7 mouse cellular contexts compared by ENCODE assay signal in the genomic region with DNA sequence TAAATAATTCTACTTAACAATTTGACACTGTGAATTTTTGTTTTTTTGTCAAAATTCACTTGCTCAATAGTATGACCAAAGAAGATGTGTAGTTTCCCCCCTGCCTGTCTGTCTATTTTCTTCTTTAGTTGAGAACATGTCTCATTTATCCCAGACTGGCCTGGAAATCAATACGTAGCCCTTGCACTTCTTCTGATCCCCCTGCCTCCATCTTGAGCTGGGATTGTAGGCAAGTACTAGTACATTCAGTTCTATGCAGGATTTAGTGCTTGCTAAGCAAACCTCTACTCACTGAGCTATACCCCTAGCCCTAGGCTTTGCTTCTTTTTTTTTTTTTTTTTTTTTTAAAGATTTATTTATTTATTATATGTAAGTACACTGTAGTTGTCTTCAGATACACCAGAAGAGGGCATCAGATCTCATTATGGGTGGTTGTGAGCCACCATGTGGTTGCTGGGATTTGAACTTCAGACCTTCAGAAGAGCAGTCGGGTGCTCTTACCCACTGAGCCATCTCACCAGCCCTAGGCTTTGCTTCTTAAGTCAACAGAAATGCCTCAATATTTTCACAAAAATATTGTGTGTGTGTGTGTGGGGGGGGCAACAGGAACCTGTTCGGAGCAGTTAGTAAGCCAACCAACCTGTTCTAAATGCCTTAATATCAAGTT. TPM values are rescaled to one million over a fixed set of nuclear protein-coding genes. Genes with fewer than 3 reads are reported as not detected.
DNase-seq lines count a peak whose midpoint lies in the region; ATAC-seq and TF ChIP-seq lines count a peak whose summit lies in the region.
"Not testable (repeated sequence)": the region's sequence is repeated elsewhere in the genome, so short reads cannot be mapped to it uniquely, and the experiment has no call there.

No protein-coding gene starts in this region.

- not testable (repeated sequence) for H3K9ac ChIP-seq in embryonic facial prominence, embryonic 11.5 days (replicated peaks; ENCODE audit: low read length); heart, embryonic 16.5 days (ENCODE audit: low read length); intestine, postnatal 0 days (ENCODE audit: low read depth, low read length); limb, embryonic 14.5 days (ENCODE audit: low read depth, low read length, severe bottlenecking); midbrain, embryonic 11.5 days (ENCODE audit: low read length)
- H3K9ac ChIP-seq in forebrain, embryonic 15.5 days (replicated peaks), result peak overlapping the region; percentile 77; the same call in 1 of the 2 replicates
- H3K9ac ChIP-seq in neural tube, embryonic 15.5 days (replicated peaks), result peak overlapping the region; percentile 69; the same call in 1 of the 2 replicates

- WGBS in embryonic facial prominence, embryonic 11.5 days, result 82% methylated on average over 3 of the region's 3 CpGs
- WGBS in forebrain, embryonic 15.5 days, result 81% methylated on average over 3 of the region's 3 CpGs
- WGBS in heart, embryonic 16.5 days, result 83% methylated on average over 3 of the region's 3 CpGs
- 55% methylated on average over 3 of the region's 3 CpGs for WGBS in intestine, postnatal 0 days
- WGBS in limb, embryonic 14.5 days, result 85% methylated on average over 3 of the region's 3 CpGs
- 85% methylated on average over 3 of the region's 3 CpGs for WGBS in midbrain, embryonic 11.5 days
- WGBS in neural tube, embryonic 15.5 days, result 81% methylated on average over 3 of the region's 3 CpGs

- DNase-seq in embryonic facial prominence, embryonic 11.5 days (ENCODE audit: low spot score); limb, embryonic 14.5 days (ENCODE audit: low spot score): not testable (repeated sequence)
- DNase-seq in midbrain, embryonic 11.5 days (ENCODE audit: low spot score, missing footprints), result peak; percentile 2

- H3K4me1 ChIP-seq in embryonic facial prominence, embryonic 11.5 days (ENCODE audit: control insufficient read depth, insufficient read depth, low read length); heart, embryonic 16.5 days (ENCODE audit: control insufficient read depth, insufficient read depth, low read length); intestine, postnatal 0 days (replicated peaks; ENCODE audit: control insufficient read depth, insufficient read depth, low read length); midbrain, embryonic 11.5 days (ENCODE audit: control insufficient read depth, insufficient read depth, low read length): not testable (repeated sequence)
- H3K4me1 ChIP-seq in forebrain, embryonic 15.5 days, result peaks cover 25% of the 10 kb centered on the region
- H3K4me1 ChIP-seq in limb, embryonic 14.5 days (ENCODE audit: control insufficient read depth, insufficient read depth, low read length), result peaks cover 18% of the 10 kb centered on the region
- H3K4me1 ChIP-seq in neural tube, embryonic 15.5 days, result peaks cover 34% of the 10 kb centered on the region

- not testable (repeated sequence) for H3K27ac ChIP-seq in embryonic facial prominence, embryonic 11.5 days (replicated peaks; ENCODE audit: low read depth, low read length); heart, embryonic 16.5 days (ENCODE audit: low read length); intestine, postnatal 0 days (ENCODE audit: low read depth, low read length); limb, embryonic 14.5 days (replicated peaks; ENCODE audit: low read depth, low read length); midbrain, embryonic 11.5 days (ENCODE audit: low read depth, low read length)
- H3K27ac ChIP-seq in forebrain, embryonic 15.5 days (replicated peaks), result 0 out of 2 replicates have a peak overlapping the region, but pooled peaks have one; percentile 81
- peak overlapping the region; percentile 86; the same call in 1 of the 2 replicates for H3K27ac ChIP-seq in neural tube, embryonic 15.5 days (replicated peaks)

- ATAC-seq in embryonic facial prominence, embryonic 11.5 days (replicated peaks; ENCODE audit: insufficient number of reproducible peaks, low FRiP score, low TSS enrichment, low read depth); forebrain, embryonic 15.5 days (replicated peaks); heart, embryonic 16.5 days (replicated peaks; ENCODE audit: extremely low read depth, insufficient read depth, low FRiP score); intestine, postnatal 0 days; limb, embryonic 14.5 days (ENCODE audit: low FRiP score, low read depth); midbrain, embryonic 11.5 days (ENCODE audit: low FRiP score); neural tube, embryonic 15.5 days (ENCODE audit: low FRiP score): not testable (repeated sequence)

- H3K27me3 ChIP-seq in embryonic facial prominence, embryonic 11.5 days (ENCODE audit: control insufficient read depth, insufficient read depth, low read length); forebrain, embryonic 15.5 days; heart, embryonic 16.5 days (ENCODE audit: control insufficient read depth, insufficient read depth, low read length); intestine, postnatal 0 days (replicated peaks; ENCODE audit: control insufficient read depth, insufficient read depth, low read length); limb, embryonic 14.5 days (ENCODE audit: control insufficient read depth, insufficient read depth, low read length); midbrain, embryonic 11.5 days (ENCODE audit: control insufficient read depth, insufficient read depth, low read length); neural tube, embryonic 15.5 days (replicated peaks): not testable (repeated sequence)

- not testable (repeated sequence) for TF ChIP-seq CTCF in intestine, postnatal 0 days (IDR thresholded peaks at IDR 0.05; ENCODE audit: low read depth)

- H3K4me3 ChIP-seq in embryonic facial prominence, embryonic 11.5 days (ENCODE audit: low read depth, low read length); heart, embryonic 16.5 days (ENCODE audit: low read length); intestine, postnatal 0 days (ENCODE audit: low read depth, low read length): not testable (repeated sequence)
- peak overlapping the region; percentile 65 for H3K4me3 ChIP-seq in forebrain, embryonic 15.5 days
- peak overlapping the region; percentile 77 for H3K4me3 ChIP-seq in limb, embryonic 14.5 days (replicated peaks; ENCODE audit: low read length)
- H3K4me3 ChIP-seq in midbrain, embryonic 11.5 days (ENCODE audit: low read depth, low read length), result peak overlapping the region; percentile 73; the same call in 1 of the 2 replicates
- peak overlapping the region; percentile 86 for H3K4me3 ChIP-seq in neural tube, embryonic 15.5 days (replicated peaks)

- not testable (repeated sequence) for H3K9me3 ChIP-seq in embryonic facial prominence, embryonic 11.5 days (replicated peaks; ENCODE audit: control insufficient read depth, low read length); forebrain, embryonic 15.5 days; heart, embryonic 16.5 days (replicated peaks; ENCODE audit: control insufficient read depth, low read length); intestine, postnatal 0 days (ENCODE audit: control insufficient read depth); limb, embryonic 14.5 days (ENCODE audit: control insufficient read depth, low read length); midbrain, embryonic 11.5 days (ENCODE audit: control insufficient read depth, low read length); neural tube, embryonic 15.5 days (replicated peaks)

- not testable (repeated sequence) for TF ChIP-seq POLR2A in limb, embryonic 14.5 days (IDR thresholded peaks at IDR 0.05; ENCODE audit: borderline replicate concordance, extremely low read depth, insufficient read depth, insufficient read length)

- H3K4me2 ChIP-seq in embryonic facial prominence, embryonic 11.5 days (ENCODE audit: low read depth, low read length), result peak overlapping the region; percentile 70; the same call in 1 of the 2 replicates
- peak overlapping the region; percentile 70 for H3K4me2 ChIP-seq in forebrain, embryonic 15.5 days (replicated peaks)
- H3K4me2 ChIP-seq in heart, embryonic 16.5 days (ENCODE audit: low read depth, low read length), result peak overlapping the region; percentile 83; the same call in 1 of the 2 replicates
- H3K4me2 ChIP-seq in intestine, postnatal 0 days (replicated peaks; ENCODE audit: low read depth), result peak overlapping the region; percentile 94
- H3K4me2 ChIP-seq in limb, embryonic 14.5 days (replicated peaks; ENCODE audit: low read depth, low read length, severe bottlenecking), result peak overlapping the region; percentile 84
- peak overlapping the region; percentile 65 for H3K4me2 ChIP-seq in midbrain, embryonic 11.5 days
- peak overlapping the region; percentile 69 for H3K4me2 ChIP-seq in neural tube, embryonic 15.5 days

- H3K36me3 ChIP-seq in embryonic facial prominence, embryonic 11.5 days (replicated peaks; ENCODE audit: control insufficient read depth, insufficient read depth, low read depth, low read length); forebrain, embryonic 15.5 days; heart, embryonic 16.5 days (ENCODE audit: control insufficient read depth, insufficient read depth); intestine, postnatal 0 days (ENCODE audit: control insufficient read depth, insufficient read depth); limb, embryonic 14.5 days (ENCODE audit: control insufficient read depth, insufficient read depth, low read length); midbrain, embryonic 11.5 days (ENCODE audit: control insufficient read depth, insufficient read depth, low read length); neural tube, embryonic 15.5 days: not testable (repeated sequence)

RNA-seq across cellular contexts. Expression of a gene that starts 1.7 kb away (rescaled TPM):
- polyA plus RNA-seq in embryonic facial prominence, embryonic 11.5 days (2014; fragmentation: Nextera tagmentation; extraction: Ambion mirVana), result 122 and 130 TPM in 2 replicates
- polyA plus RNA-seq in forebrain, embryonic 15.5 days (2015; fragmentation: Nextera tagmentation; extraction: Ambion mirVana), result 238 and 241 TPM in 2 replicates
- polyA plus RNA-seq in heart, embryonic 16.5 days (2015; fragmentation: Nextera tagmentation; extraction: Ambion mirVana), result 95.6 and 101 TPM in 2 replicates
- 21.1 and 25.6 TPM in 2 replicates for polyA plus RNA-seq in intestine, postnatal 0 days (2015; fragmentation: Nextera tagmentation; extraction: Ambion mirVana)
- 93.0 and 120 TPM in 2 replicates for polyA plus RNA-seq in limb, embryonic 14.5 days (2012; rRNA removed)
- polyA plus RNA-seq in limb, embryonic 14.5 days (2014; fragmentation: Nextera tagmentation; extraction: Ambion mirVana), result 87.2 and 97.8 TPM in 2 replicates
- 155 and 160 TPM in 2 replicates for polyA plus RNA-seq in midbrain, embryonic 11.5 days (2014; fragmentation: Nextera tagmentation; extraction: Ambion mirVana)
- polyA plus RNA-seq in neural tube, embryonic 15.5 days (2015; fragmentation: Nextera tagmentation; extraction: Ambion mirVana), result 190 and 208 TPM in 2 replicates

RNA-seq across cellular contexts. Expression of a gene that starts 1.8 kb away (rescaled TPM):
- polyA plus RNA-seq in embryonic facial prominence, embryonic 11.5 days (2014; fragmentation: Nextera tagmentation; extraction: Ambion mirVana), result 13.6 and 14.7 TPM in 2 replicates
- 12.6 and 13.7 TPM in 2 replicates for polyA plus RNA-seq in forebrain, embryonic 15.5 days (2015; fragmentation: Nextera tagmentation; extraction: Ambion mirVana)
- 10.0 and 11.4 TPM in 2 replicates for polyA plus RNA-seq in heart, embryonic 16.5 days (2015; fragmentation: Nextera tagmentation; extraction: Ambion mirVana)
- 5.2 and 6.2 TPM in 2 replicates for polyA plus RNA-seq in intestine, postnatal 0 days (2015; fragmentation: Nextera tagmentation; extraction: Ambion mirVana)
- polyA plus RNA-seq in limb, embryonic 14.5 days (2012; rRNA removed), result 26.4 and 26.7 TPM in 2 replicates
- 21.2 and 22.0 TPM in 2 replicates for polyA plus RNA-seq in limb, embryonic 14.5 days (2014; fragmentation: Nextera tagmentation; extraction: Ambion mirVana)
- polyA plus RNA-seq in midbrain, embryonic 11.5 days (2014; fragmentation: Nextera tagmentation; extraction: Ambion mirVana), result 12.1 and 12.7 TPM in 2 replicates
- polyA plus RNA-seq in neural tube, embryonic 15.5 days (2015; fragmentation: Nextera tagmentation; extraction: Ambion mirVana), result 11.0 and 11.7 TPM in 2 replicates

RNA-seq across cellular contexts. Expression of a gene that starts 27.5 kb away (rescaled TPM):
- 30.1 and 34.4 TPM in 2 replicates for polyA plus RNA-seq in embryonic facial prominence, embryonic 11.5 days (2014; fragmentation: Nextera tagmentation; extraction: Ambion mirVana)
- polyA plus RNA-seq in forebrain, embryonic 15.5 days (2015; fragmentation: Nextera tagmentation; extraction: Ambion mirVana), result 39.7 and 41.7 TPM in 2 replicates
- 60.5 and 63.3 TPM in 2 replicates for polyA plus RNA-seq in heart, embryonic 16.5 days (2015; fragmentation: Nextera tagmentation; extraction: Ambion mirVana)
- polyA plus RNA-seq in intestine, postnatal 0 days (2015; fragmentation: Nextera tagmentation; extraction: Ambion mirVana), result 33.1 and 35.2 TPM in 2 replicates
- 44.0 and 54.1 TPM in 2 replicates for polyA plus RNA-seq in limb, embryonic 14.5 days (2012; rRNA removed)
- polyA plus RNA-seq in limb, embryonic 14.5 days (2014; fragmentation: Nextera tagmentation; extraction: Ambion mirVana), result 42.6 and 43.8 TPM in 2 replicates
- 29.0 and 30.3 TPM in 2 replicates for polyA plus RNA-seq in midbrain, embryonic 11.5 days (2014; fragmentation: Nextera tagmentation; extraction: Ambion mirVana)
- 34.1 and 34.5 TPM in 2 replicates for polyA plus RNA-seq in neural tube, embryonic 15.5 days (2015; fragmentation: Nextera tagmentation; extraction: Ambion mirVana)
